Mouse (Mus musculus) T-cell, adult 2 months (primary cell): ENCODE measurements at regions not wholly inside any gene's neighbourhood (a gene's known extent, or its start where the extent isn't known, plus 50 kb on each side); places are given as distances from the start of the nearest gene placed in this dataset.
A peak's percentile ranks its signal among the peaks of the same experiment; 100 is the strongest.

Source experiments
- DNase-seq: peaks from one replicate; pipeline ENCODE4 v3.0.0; 2022; ENCODE audit warnings: low spot score

GRCm38 (mm10) chr15:63724543-63725186, 120.3 kb downstream of the Gsdmc2 start:
- DNase-seq: no peak

- DNase-seq: no peak
Measured at GRCm38 (mm10) chr15:63722991-63723390, 122.0 kb downstream of the Gsdmc2 start.

- DNase-seq: peak; percentile 40
Measured at GRCm38 (mm10) chr15:63721669-63722357, 123.2 kb downstream of the Gsdmc2 start.

GRCm38 (mm10) chr15:63717812-63718211, 127.2 kb downstream of the Gsdmc2 start:
- no peak for DNase-seq

- no peak for DNase-seq
Measured at GRCm38 (mm10) chr15:63713697-63714096, 131.3 kb downstream of the Gsdmc2 start.

GRCm38 (mm10) chr15:63710381-63710780, 134.6 kb downstream of the Gsdmc2 start:
- DNase-seq: no peak

GRCm38 (mm10) chr15:63709270-63709933, 135.6 kb downstream of the Gsdmc2 start:
- DNase-seq: no peak

- no peak for DNase-seq
Measured at GRCm38 (mm10) chr15:63704636-63705035, 140.3 kb downstream of the Gsdmc2 start.

GRCm38 (mm10) chr15:63697831-63698230, 147.1 kb downstream of the Gsdmc2 start:
- DNase-seq: no peak

- no peak for DNase-seq
Measured at GRCm38 (mm10) chr15:63694150-63694549, 150.8 kb downstream of the Gsdmc2 start.

- no peak for DNase-seq
Measured at GRCm38 (mm10) chr15:63693561-63693960, 151.4 kb downstream of the Gsdmc2 start.

GRCm38 (mm10) chr15:63692491-63693295, 152.3 kb downstream of the Gsdmc2 start:
- DNase-seq: no peak

- no peak for DNase-seq
Measured at GRCm38 (mm10) chr15:63689788-63690575, 155.0 kb downstream of the Gsdmc2 start.

GRCm38 (mm10) chr15:63687852-63688251, 157.1 kb downstream of the Gsdmc2 start:
- DNase-seq: no peak

- DNase-seq: no peak
Measured at GRCm38 (mm10) chr15:63686954-63687562, 157.9 kb downstream of the Gsdmc2 start.

- DNase-seq: no peak
Measured at GRCm38 (mm10) chr15:63679984-63680925, 164.7 kb downstream of the Gsdmc2 start.

- DNase-seq: no peak
Measured at GRCm38 (mm10) chr15:63678921-63679320, 166.1 kb downstream of the Gsdmc2 start.

GRCm38 (mm10) chr15:63675491-63676036, 169.4 kb downstream of the Gsdmc2 start:
- DNase-seq: no peak

- DNase-seq: no peak
Measured at GRCm38 (mm10) chr15:63674404-63674803, 170.6 kb downstream of the Gsdmc2 start.

- DNase-seq: no peak
Measured at GRCm38 (mm10) chr15:63671081-63671480, 173.9 kb downstream of the Gsdmc2 start.
